Mouse (Mus musculus): ENCODE data around the gene Zfp446. TPM values are rescaled to one million over a fixed set of nuclear protein-coding genes. Genes with fewer than 3 reads are reported as not detected.

Gene Zfp446
- total RNA-seq, 2 experiments from 2014 or later = 7.1 to 7.7 TPM

DNA sequence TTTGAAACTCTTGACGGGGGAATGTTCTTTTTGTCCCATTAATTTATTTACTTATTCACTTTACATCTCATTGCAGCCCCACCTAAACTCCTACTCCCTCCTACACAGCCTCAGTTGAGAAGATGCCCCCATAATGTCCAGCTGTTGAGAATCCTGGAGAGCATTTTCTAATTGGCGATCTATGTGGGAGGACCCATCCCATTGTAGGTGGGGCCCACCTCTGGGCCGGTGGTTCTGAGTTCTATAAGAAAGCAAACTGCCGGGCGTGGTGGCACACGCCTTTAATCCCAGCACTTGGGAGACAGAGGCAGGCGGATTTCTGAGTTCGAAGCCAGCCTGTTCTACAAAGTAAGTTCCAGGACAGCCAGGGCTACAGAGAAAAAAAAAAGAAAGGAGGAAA lies 9.3 kb downstream of the Zfp446 start:
- no peak for DNase-seq (ENCODE audit: low spot score in 2 of 2)

DNA sequence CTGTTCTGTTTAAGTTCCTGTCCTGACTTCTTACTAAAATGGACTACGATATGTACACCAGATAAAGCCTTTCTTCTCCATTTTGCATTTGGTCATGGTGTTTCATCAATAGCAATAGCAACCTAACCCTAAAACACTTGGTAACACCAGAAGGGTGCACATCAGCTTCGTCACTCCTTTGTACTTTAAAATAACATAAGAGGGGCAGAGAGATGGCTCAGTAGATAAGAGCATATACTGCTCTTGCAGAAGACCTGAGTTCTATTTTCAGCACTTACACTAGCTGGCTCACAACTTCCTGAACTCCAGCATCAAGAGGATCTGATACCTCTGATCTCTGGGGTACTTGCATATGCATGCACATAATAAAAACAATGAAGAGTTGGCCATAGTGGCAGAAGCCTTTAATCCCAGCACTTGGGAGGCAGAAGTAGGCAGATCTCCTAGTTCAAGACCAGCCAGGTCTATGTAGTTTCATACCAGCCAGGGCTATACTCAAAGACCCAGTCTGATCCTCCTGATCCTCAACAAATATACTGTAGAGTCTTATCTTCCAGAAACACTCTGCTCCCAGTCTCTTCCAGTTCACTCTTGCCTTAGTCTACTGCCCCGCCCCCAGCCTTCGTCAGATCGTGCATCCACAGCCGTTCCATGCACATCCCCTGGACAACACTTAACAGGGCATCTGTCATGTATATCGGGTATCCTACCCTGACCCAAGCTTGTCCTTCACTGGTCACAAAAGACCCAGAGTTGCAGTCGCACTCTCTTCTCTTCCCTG lies 10.0 kb downstream of the Zfp446 start:
- no peak for DNase-seq (ENCODE audit: low spot score in 2 of 2)

- DNase-seq (ENCODE audit: low spot score in 2 of 2) = no peak
These were observed 14.6 kb downstream of the Zfp446 start for GRCm38 (mm10) chr7:12992222-12992621.

DNA sequence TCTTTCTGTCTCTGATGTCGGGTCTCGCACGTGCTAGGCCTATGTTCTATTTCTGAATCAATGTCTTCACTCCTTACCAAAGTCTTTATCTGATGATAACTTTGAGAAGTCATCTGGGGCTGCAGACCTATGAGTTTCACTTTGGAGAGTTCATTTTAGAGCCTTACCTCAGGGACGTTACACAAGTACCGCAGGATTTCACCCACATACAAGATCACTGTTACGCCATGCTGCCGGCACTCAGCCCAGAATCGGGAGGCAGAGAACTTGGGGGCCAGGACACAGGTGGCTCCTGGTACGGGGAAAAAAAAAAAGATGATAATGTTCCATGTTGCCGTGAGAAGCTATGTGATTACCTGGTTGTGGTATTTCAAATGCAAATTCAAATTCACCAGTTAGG lies 15.5 kb downstream of the Zfp446 start:
- no peak for DNase-seq (ENCODE audit: low spot score in 2 of 2)

DNA sequence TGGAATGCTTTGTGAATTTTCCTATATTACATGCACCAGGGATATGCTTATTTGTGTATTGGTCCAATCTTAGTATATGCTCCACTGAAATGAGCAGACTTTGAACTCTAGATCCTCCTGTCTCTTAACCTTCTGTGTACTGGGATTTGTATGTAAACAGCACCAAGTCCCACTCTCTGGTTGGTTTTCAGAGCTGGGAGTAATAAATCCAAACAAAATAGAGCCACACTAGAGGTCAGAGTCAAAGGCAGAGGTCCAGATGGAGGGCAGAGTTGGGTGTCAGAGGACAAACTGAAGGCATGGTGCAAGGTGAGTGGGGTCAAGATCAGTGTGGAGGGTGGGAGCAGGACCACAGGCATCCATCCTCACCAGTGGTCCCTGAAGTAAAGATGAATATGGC lies 18.2 kb downstream of the Zfp446 start:
- DNase-seq (ENCODE audit: low spot score in 2 of 2) = no peak

DNA sequence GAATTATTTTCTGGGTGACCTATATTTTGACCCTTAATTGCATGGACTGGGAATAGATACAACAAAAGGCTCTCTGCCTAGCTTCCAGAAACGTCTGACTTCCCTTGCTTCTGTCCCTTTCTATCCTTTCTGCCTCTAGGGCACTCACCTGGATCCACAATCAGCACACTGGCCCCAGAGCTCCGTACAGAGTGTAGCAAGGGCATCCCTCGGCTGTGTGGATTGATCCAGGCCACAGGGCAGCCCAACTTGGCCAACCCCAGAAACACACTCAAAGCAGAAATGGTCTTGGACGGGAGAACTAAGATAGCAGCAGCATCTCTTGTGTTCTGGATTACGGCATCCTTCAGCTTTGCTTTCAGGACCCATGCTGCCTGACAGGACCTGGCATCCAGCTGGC lies 19.6 kb downstream of the Zfp446 start:
- DNase-seq (ENCODE audit: low spot score in 2 of 2) = no peak

DNA sequence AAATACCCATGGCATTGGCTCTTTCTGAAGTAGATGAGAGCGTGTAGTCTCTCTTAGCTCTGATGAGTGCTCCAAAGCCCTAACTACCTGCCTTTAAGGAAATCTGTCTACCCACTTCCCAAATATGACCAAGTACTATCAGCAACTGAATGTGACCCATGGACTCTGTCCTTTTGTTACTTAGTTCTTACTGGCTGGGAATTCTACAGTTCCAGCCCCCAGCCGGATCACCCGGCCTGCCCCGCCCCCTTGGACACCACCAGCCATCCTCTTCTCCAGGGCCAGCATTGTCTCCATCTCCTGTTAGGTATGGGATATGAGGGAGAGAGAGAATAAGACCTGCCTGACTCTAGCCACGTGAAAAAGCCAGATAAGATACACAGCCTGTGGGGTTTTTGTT lies 20.4 kb downstream of the Zfp446 start, which contains the start of gene Slc27a5:
Gene Slc27a5, minus strand, starts transcription at position 140 of the 400 bp plus-strand sequence.
- no peak for DNase-seq (ENCODE audit: low spot score in 2 of 2)

DNA sequence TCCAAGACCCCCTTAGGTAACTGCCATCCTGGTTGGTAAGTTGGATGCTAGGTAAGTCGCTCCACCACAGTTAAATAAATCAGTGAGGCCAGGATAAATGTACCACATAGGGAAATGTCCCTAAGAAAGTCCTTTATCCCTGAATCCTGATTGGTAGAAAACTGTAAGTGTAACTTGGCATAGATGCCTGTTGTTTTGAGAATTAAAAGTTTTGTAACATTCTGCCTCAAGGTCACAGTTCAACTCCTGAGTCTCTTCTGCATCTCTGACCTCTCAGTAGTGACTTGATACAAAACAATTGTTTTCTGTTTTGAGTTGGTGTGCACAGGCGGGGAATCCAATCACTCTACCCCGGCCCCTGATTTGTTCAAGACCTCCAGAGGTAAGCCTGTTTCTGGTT lies 21.2 kb downstream of the Zfp446 start, which contains the start of gene Trim28:
Gene Trim28, plus strand, starts transcription at position 264 of the 400 bp plus-strand sequence.
- DNase-seq (ENCODE audit: low spot score in 2 of 2) = no peak

- no peak for DNase-seq (ENCODE audit: low spot score in 2 of 2)
These were observed 23.9 kb downstream of the Zfp446 start for GRCm38 (mm10) chr7:13001584-13001983.

GRCm38 (mm10) chr7:13003380-13003779 lies 25.7 kb downstream of the Zfp446 start:
- DNase-seq (ENCODE audit: low spot score in 2 of 2) = no peak

DNA sequence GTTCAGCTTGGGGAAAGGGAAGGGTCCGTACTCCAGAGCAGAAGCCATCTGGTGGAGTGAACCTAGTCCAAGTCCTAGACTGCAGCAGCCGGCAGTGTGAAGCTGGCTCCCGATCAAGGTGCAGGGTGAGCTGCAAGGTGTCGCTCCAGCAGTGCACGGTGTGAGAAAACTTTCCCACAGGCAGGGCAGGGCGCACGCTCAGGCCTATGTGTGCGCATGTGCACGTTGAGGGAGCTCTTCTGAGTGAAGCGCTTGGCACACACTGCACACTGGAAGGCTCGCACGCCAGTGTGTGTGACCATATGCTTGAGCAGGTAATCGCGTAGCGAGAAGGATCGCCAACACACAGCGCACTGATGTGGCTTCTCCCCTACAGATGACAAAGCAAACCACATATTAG lies 28.4 kb downstream of the Zfp446 start:
- DNase-seq (ENCODE audit: low spot score in 2 of 2) = no peak

DNA sequence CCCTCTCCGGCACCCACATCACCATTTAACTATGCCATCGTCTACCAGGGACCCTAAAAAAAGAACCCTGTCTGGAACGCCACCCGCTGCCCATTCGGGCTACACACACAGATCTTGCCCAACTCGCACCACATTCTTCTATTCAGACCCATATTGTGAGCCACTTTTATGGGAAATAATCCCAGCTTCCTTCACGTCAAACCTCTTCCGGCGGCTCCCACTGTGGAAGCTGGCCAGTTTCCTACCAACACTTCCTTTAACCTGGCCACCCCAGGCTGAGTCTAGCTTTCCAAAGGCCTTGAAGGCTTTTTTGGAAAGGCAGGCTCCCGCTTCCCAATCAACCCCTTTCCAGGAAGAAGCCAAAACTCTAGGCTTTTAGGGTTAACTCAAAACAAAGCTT lies 28.9 kb downstream of the Zfp446 start:
- no peak for DNase-seq (ENCODE audit: low spot score in 2 of 2)

- peak; percentile 10 to 39 for DNase-seq (ENCODE audit: low spot score in 2 of 2)
These were observed 29.9 kb downstream of the Zfp446 start for GRCm38 (mm10) chr7:13007341-13008092.

GRCm38 (mm10) chr7:13009143-13010004 lies 31.7 kb downstream of the Zfp446 start:
- DNase-seq (ENCODE audit: low spot score in 2 of 2) = peak; percentile 94

GRCm38 (mm10) chr7:13010005-13010908 lies 32.6 kb downstream of the Zfp446 start, which contains the start of gene Zbtb45:
Zbtb45 (minus strand) TSS chr7:13010034.
- DNase-seq (ENCODE audit: low spot score in 2 of 2) = peak in 1 of 2 experiments; percentile 8

- DNase-seq (ENCODE audit: low spot score in 2 of 2) = no peak
These were observed 36.0 kb downstream of the Zfp446 start for GRCm38 (mm10) chr7:13013671-13014070.

- DNase-seq (ENCODE audit: low spot score in 2 of 2) = no peak
These were observed 36.7 kb downstream of the Zfp446 start for GRCm38 (mm10) chr7:13014275-13014839.

DNA sequence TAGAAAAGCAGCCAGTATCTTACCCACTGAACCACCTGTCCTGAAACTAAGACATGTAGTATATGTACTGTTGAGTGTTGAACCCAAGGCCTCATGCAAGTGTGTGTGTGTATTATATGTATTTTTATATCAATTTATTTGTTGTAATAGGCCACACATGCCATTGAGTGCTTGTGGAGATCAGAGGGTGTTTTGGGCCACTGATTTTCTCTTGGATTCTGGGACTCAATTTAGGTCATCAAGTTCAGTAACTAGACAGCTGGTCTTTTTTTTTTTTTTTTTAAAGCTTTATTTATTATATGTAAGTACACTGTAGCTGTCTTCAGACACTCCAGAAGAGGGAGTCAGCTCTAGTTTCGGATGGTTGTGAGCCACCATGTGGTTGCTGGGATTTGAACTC lies 37.6 kb downstream of the Zfp446 start:
- no peak for DNase-seq (ENCODE audit: low spot score in 2 of 2)

DNA sequence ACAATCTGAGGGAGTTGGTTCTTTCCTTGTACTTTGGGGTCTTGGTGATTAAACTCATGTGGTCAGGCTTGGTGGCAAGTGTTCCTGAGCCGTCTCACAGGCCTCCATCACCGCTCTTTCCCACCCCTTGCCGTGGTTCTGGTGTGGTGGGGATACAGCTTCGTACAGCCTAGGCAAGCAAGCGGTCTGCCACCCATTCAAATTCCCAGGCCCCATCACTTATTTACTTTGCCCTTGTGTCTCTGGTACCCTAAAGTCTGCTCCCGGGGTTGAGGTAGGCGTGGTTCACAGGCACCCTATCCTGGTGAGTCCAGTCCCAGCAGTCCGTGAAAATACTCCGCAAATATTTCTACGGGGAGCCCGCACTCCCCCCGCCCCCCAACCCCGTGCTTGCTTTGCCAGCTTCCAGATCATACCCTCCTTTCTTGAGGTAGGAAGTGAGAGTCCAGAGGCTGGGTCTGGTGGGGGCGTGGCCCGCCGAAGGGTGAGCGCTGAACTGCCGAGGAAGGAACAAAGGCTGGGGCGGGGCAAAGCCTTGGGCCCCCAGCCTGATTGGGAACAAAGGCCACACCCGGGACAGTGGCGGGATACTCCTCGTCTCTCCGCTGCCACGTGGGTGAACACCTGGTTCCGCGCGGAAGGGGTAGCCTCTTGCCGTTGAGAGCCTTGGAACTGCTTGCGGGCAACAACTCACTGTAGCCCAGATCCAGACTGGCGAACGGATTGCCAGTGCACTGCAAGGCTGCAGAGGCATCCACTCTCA lies 45.3 kb downstream of the Zfp446 start:
- peak; percentile 46 to 61 for DNase-seq (ENCODE audit: low spot score in 2 of 2)

All from layer of hippocampus, postnatal 10 days (tissue).